Mouse (Mus musculus): Measurements from ENCODE around the gene Gpr39. TPM values are rescaled to one million over a fixed set of nuclear protein-coding genes. Genes with fewer than 3 reads are reported as not detected.

Gpr39 gene
- polyA plus RNA-seq, 1 experiment from 2014 or later = 1.6 TPM

GRCm38 (mm10) chr1:125744766-125745165 lies 68.0 kb downstream of the Gpr39 start:
- 80% methylated on average over 4 of the region's 4 CpGs for WGBS
- no peaks in the 10 kb centered on the region for H3K36me3 ChIP-seq (ENCODE audit: control insufficient read depth, insufficient read depth, low read length)
- ATAC-seq (ENCODE audit: insufficient number of reproducible peaks, insufficient read depth, low FRiP score, low read depth) = no peak

GRCm38 (mm10) chr1:125755335-125755996 lies 78.7 kb downstream of the Gpr39 start:
- H3K27ac ChIP-seq (replicated peaks in 1 of 2; ENCODE audit: control insufficient read depth in 1 of 2, insufficient read depth in 1 of 2, low read depth in 2 of 2, low read length in 2 of 2) = no peak overlapping the region
- no peak for ATAC-seq (ENCODE audit: insufficient number of reproducible peaks, insufficient read depth, low FRiP score, low read depth)

More at GRCm38 (mm10) chr1:125744766-125745165, 68.0 kb downstream of the Gpr39 start:
- Histone ChIP-seq H3K9me3 (ENCODE audit: control insufficient read depth, low read length) (no peaks in the 10 kb centered on the region), H3K9ac (ENCODE audit: low read length) (no peak overlapping the region), H3K4me1 (ENCODE audit: control insufficient read depth in 2 of 2, insufficient read depth in 2 of 2, low read length in 2 of 2) (no peaks in the 10 kb centered on the region), H3K4me2 (ENCODE audit: low read length) (no peak overlapping the region), H3K4me3 (ENCODE audit: control insufficient read depth in 1 of 2, insufficient read depth in 1 of 2, low read depth in 1 of 2, low read length in 2 of 2) (no peak overlapping the region), H3K27ac (replicated peaks in 1 of 2; ENCODE audit: control insufficient read depth in 1 of 2, insufficient read depth in 1 of 2, low read depth in 2 of 2, low read length in 2 of 2) (no peak overlapping the region), H3K27me3 (ENCODE audit: control insufficient read depth, insufficient read depth, low read length) (no peaks in the 10 kb centered on the region)

GRCm38 (mm10) chr1:125759972-125760695 lies 83.3 kb downstream of the Gpr39 start:
- Histone ChIP-seq H3K27ac (replicated peaks in 1 of 2; ENCODE audit: control insufficient read depth in 1 of 2, insufficient read depth in 1 of 2, low read depth in 2 of 2, low read length in 2 of 2) (peak overlapping the region in 1 of 2 experiments; percentile 24; a peak in 1 of 4 replicates), H3K4me2 (ENCODE audit: low read length) (peak overlapping the region; percentile 57), H3K9ac (ENCODE audit: low read length) (0 out of 2 replicates have a peak overlapping the region, but pooled peaks have one; percentile 30), H3K27me3 (ENCODE audit: control insufficient read depth, insufficient read depth, low read length) (no peaks in the 10 kb centered on the region), H3K9me3 (ENCODE audit: control insufficient read depth, low read length) (peaks cover 5% of the 10 kb centered on the region; the same call in 1 of the 2 replicates), H3K4me1 (ENCODE audit: control insufficient read depth in 2 of 2, insufficient read depth in 2 of 2, low read length in 2 of 2) (peaks cover 7 to 10% of the 10 kb centered on the region in 2 experiments), H3K4me3 (ENCODE audit: control insufficient read depth in 1 of 2, insufficient read depth in 1 of 2, low read depth in 1 of 2, low read length in 2 of 2) (no peak overlapping the region; a peak in 1 of 4 replicates), H3K36me3 (ENCODE audit: control insufficient read depth, insufficient read depth, low read length) (no peaks in the 10 kb centered on the region)
- ATAC-seq (ENCODE audit: insufficient number of reproducible peaks, insufficient read depth, low FRiP score, low read depth) = peak; percentile 61; the same call in 1 of the 2 replicates
- 32% methylated on average over 15 of the region's 15 CpGs for whole genome bisulfite sequencing

More at GRCm38 (mm10) chr1:125755335-125755996, 78.7 kb downstream of the Gpr39 start:
- peaks cover 6 to 7% of the 10 kb centered on the region in 2 experiments for H3K4me1 ChIP-seq (ENCODE audit: control insufficient read depth in 2 of 2, insufficient read depth in 2 of 2, low read length in 2 of 2)
- H3K9ac ChIP-seq (ENCODE audit: low read length) = no peak overlapping the region
- H3K4me2 ChIP-seq (ENCODE audit: low read length) = no peak overlapping the region
- H3K4me3 ChIP-seq (ENCODE audit: control insufficient read depth in 1 of 2, insufficient read depth in 1 of 2, low read depth in 1 of 2, low read length in 2 of 2) = no peak overlapping the region
- 78% methylated on average over 4 of the region's 4 CpGs for WGBS
- H3K27me3 ChIP-seq (ENCODE audit: control insufficient read depth, insufficient read depth, low read length) = no peaks in the 10 kb centered on the region
- no peaks in the 10 kb centered on the region for H3K36me3 ChIP-seq (ENCODE audit: control insufficient read depth, insufficient read depth, low read length)
- H3K9me3 ChIP-seq (ENCODE audit: control insufficient read depth, low read length) = no peaks in the 10 kb centered on the region

GRCm38 (mm10) chr1:125760696-125761025 lies 83.9 kb downstream of the Gpr39 start:
- no peak overlapping the region for H3K4me3 ChIP-seq (ENCODE audit: control insufficient read depth in 1 of 2, insufficient read depth in 1 of 2, low read depth in 1 of 2, low read length in 2 of 2)
- H3K27ac ChIP-seq (replicated peaks in 1 of 2; ENCODE audit: control insufficient read depth in 1 of 2, insufficient read depth in 1 of 2, low read depth in 2 of 2, low read length in 2 of 2) = 0 out of 4 replicates have a peak overlapping the region, but pooled peaks of 1 of the 2 experiments have one; percentile 24
- H3K9me3 ChIP-seq (ENCODE audit: control insufficient read depth, low read length) = peaks cover 5% of the 10 kb centered on the region; the same call in 1 of the 2 replicates
- no peaks in the 10 kb centered on the region for H3K27me3 ChIP-seq (ENCODE audit: control insufficient read depth, insufficient read depth, low read length)
- H3K9ac ChIP-seq (ENCODE audit: low read length) = no peak overlapping the region
- peaks cover 7 to 10% of the 10 kb centered on the region in 2 experiments for H3K4me1 ChIP-seq (ENCODE audit: control insufficient read depth in 2 of 2, insufficient read depth in 2 of 2, low read length in 2 of 2)
- ATAC-seq (ENCODE audit: insufficient number of reproducible peaks, insufficient read depth, low FRiP score, low read depth) = no peak
- H3K36me3 ChIP-seq (ENCODE audit: control insufficient read depth, insufficient read depth, low read length) = no peaks in the 10 kb centered on the region
- H3K4me2 ChIP-seq (ENCODE audit: low read length) = no peak overlapping the region
- WGBS = 69% methylated on average over 5 of the region's 5 CpGs

- no peaks in the 10 kb centered on the region for H3K27me3 ChIP-seq (ENCODE audit: control insufficient read depth, insufficient read depth, low read length)
- H3K36me3 ChIP-seq (ENCODE audit: control insufficient read depth, insufficient read depth, low read length) = no peaks in the 10 kb centered on the region
- peaks cover 5% of the 10 kb centered on the region; the same call in 1 of the 2 replicates for H3K9me3 ChIP-seq (ENCODE audit: control insufficient read depth, low read length)
- no peak for ATAC-seq (ENCODE audit: insufficient number of reproducible peaks, insufficient read depth, low FRiP score, low read depth)
- no peak overlapping the region for H3K27ac ChIP-seq (replicated peaks in 1 of 2; ENCODE audit: control insufficient read depth in 1 of 2, insufficient read depth in 1 of 2, low read depth in 2 of 2, low read length in 2 of 2)
- H3K4me3 ChIP-seq (ENCODE audit: control insufficient read depth in 1 of 2, insufficient read depth in 1 of 2, low read depth in 1 of 2, low read length in 2 of 2) = no peak overlapping the region
- no peak overlapping the region for H3K9ac ChIP-seq (ENCODE audit: low read length)
- 70% methylated on average over 1 of the region's 1 CpGs for WGBS
- H3K4me1 ChIP-seq (ENCODE audit: control insufficient read depth in 2 of 2, insufficient read depth in 2 of 2, low read length in 2 of 2) = peaks cover 7 to 10% of the 10 kb centered on the region in 2 experiments
- no peak overlapping the region for H3K4me2 ChIP-seq (ENCODE audit: low read length)
Measured at GRCm38 (mm10) chr1:125762076-125762475, 85.3 kb downstream of the Gpr39 start.

GRCm38 (mm10) chr1:125789804-125790203 lies 113.0 kb downstream of the Gpr39 start:
- no peaks in the 10 kb centered on the region for H3K36me3 ChIP-seq (ENCODE audit: control insufficient read depth, insufficient read depth, low read length)
- 17% methylated on average over 4 of the region's 4 CpGs for WGBS
- ATAC-seq (ENCODE audit: insufficient number of reproducible peaks, insufficient read depth, low FRiP score, low read depth) = no peak
- H3K27ac ChIP-seq (replicated peaks in 1 of 2; ENCODE audit: control insufficient read depth in 1 of 2, insufficient read depth in 1 of 2, low read depth in 2 of 2, low read length in 2 of 2) = no peak overlapping the region
- no peaks in the 10 kb centered on the region for H3K4me1 ChIP-seq (ENCODE audit: control insufficient read depth in 2 of 2, insufficient read depth in 2 of 2, low read length in 2 of 2)
- no peak overlapping the region for H3K9ac ChIP-seq (ENCODE audit: low read length)
- H3K4me3 ChIP-seq (ENCODE audit: control insufficient read depth in 1 of 2, insufficient read depth in 1 of 2, low read depth in 1 of 2, low read length in 2 of 2) = no peak overlapping the region
- H3K9me3 ChIP-seq (ENCODE audit: control insufficient read depth, low read length) = no peaks in the 10 kb centered on the region
- H3K4me2 ChIP-seq (ENCODE audit: low read length) = no peak overlapping the region
- H3K27me3 ChIP-seq (ENCODE audit: control insufficient read depth, insufficient read depth, low read length) = no peaks in the 10 kb centered on the region

GRCm38 (mm10) chr1:125800506-125800905 lies 123.7 kb downstream of the Gpr39 start:
- ATAC-seq (ENCODE audit: insufficient number of reproducible peaks, insufficient read depth, low FRiP score, low read depth) = no peak
- Histone ChIP-seq H3K4me1 (ENCODE audit: control insufficient read depth in 2 of 2, insufficient read depth in 2 of 2, low read length in 2 of 2) (no peaks in the 10 kb centered on the region), H3K9me3 (ENCODE audit: control insufficient read depth, low read length) (peaks cover 6% of the 10 kb centered on the region; the same call in 1 of the 2 replicates), H3K4me2 (ENCODE audit: low read length) (no peak overlapping the region), H3K4me3 (ENCODE audit: control insufficient read depth in 1 of 2, insufficient read depth in 1 of 2, low read depth in 1 of 2, low read length in 2 of 2) (no peak overlapping the region), H3K36me3 (ENCODE audit: control insufficient read depth, insufficient read depth, low read length) (no peaks in the 10 kb centered on the region), H3K27ac (replicated peaks in 1 of 2; ENCODE audit: control insufficient read depth in 1 of 2, insufficient read depth in 1 of 2, low read depth in 2 of 2, low read length in 2 of 2) (no peak overlapping the region), H3K27me3 (ENCODE audit: control insufficient read depth, insufficient read depth, low read length) (no peaks in the 10 kb centered on the region), H3K9ac (ENCODE audit: low read length) (no peak overlapping the region)
- 79% methylated on average over 5 of the region's 5 CpGs for WGBS
